Mouse (Mus musculus): Measurements from ENCODE around the gene Slc41a2. TPM values are rescaled to one million over a fixed set of nuclear protein-coding genes. Genes with fewer than 3 reads are reported as not detected.
A peak's percentile ranks its signal among the peaks of the same experiment; 100 is the strongest.
"Not testable (repeated sequence)": the region's sequence is repeated elsewhere in the genome, so short reads cannot be mapped to it uniquely, and the experiment has no call there.

The Slc41a2 gene
- total and polyA plus RNA-seq, 2 experiments from 2014 or later, result 10.3 to 29.8 TPM

DNA sequence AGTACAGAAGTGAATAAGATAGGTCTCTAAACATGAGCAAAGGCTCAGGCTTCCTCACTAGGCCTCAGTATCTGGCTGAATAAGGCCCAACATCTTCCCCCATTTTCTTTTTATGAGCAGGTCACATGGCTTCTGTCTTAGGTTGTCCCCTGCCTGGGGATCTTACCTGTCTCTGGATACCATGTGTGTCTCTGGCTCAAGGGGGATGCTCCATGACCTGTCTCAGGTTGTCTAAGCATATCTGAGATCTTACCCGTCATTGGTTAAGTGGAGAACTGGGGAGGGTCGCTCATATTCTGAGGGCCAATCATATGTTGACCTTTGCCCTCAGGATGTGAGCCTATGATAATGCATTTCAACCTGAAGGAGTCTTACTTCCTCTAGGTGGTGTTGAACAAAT is 42.8 kb upstream of the Slc41a2 start:
- Histone ChIP-seq H3K9ac (replicated peaks; ENCODE audit: low read length) (no peak overlapping the region), H3K36me3 (ENCODE audit: insufficient read depth, low read length) (no peaks in the 10 kb centered on the region), H3K27me3 (ENCODE audit: insufficient read depth, low read length) (no peaks in the 10 kb centered on the region), H3K27ac (no peak overlapping the region), H3K4me3 (ENCODE audit: low read length) (no peak overlapping the region), H3K9me3 (ENCODE audit: low read length) (no peaks in the 10 kb centered on the region), H3K4me1 (ENCODE audit: insufficient read depth, low read length) (no peaks in the 10 kb centered on the region), H3K4me2 (ENCODE audit: low read depth, low read length) (no peak overlapping the region)
- no peak for ATAC-seq
- no peak for DNase-seq (ENCODE audit: low spot score)
- TF ChIP-seq CTCF (IDR thresholded peaks at IDR 0.05; ENCODE audit: low read depth), result no peak
- WGBS, result 98% methylated on average over 2 of the region's 2 CpGs

DNA sequence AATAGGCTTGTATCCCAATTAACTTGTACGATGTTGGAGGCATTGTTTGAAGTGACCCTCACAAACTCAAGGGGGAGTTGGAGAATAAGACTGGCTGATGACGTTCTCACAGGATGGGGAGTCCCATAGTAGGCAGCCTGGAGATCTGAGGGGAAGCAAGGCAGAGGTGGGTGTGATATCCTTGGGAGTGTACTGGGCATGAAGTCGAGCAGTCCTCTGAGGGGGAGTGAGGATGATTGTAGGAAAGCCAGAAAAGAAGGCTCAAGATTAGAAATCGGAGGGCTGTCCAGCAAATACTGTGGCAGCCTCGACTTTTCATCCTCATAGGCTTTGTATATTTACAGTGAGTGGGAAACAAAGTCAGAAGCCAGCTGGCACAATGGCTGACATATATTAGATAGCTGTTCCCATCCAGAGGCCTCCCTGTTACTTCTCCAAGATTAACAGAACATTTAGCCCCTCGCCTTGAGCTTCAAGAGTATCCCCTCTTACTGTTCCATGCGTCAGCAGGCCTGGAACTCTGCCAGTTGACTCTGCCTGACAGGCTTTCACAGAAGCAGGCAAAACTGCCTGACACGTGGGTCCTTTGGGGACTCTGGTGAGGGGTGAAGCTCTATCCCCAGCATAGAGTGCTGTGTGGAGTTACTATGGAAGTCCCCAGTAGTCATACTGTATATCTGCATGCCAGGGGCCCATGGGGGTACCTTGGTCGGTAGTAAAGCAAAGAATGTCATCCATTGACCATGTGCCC is 40.6 kb upstream of the Slc41a2 start:
- Histone ChIP-seq H3K27ac (no peak overlapping the region), H3K36me3 (ENCODE audit: insufficient read depth, low read length) (peaks cover 6% of the 10 kb centered on the region; the same call in 1 of the 2 replicates), H3K4me3 (ENCODE audit: low read length) (no peak overlapping the region), H3K9ac (replicated peaks; ENCODE audit: low read length) (no peak overlapping the region), H3K27me3 (ENCODE audit: insufficient read depth, low read length) (no peaks in the 10 kb centered on the region), H3K4me1 (ENCODE audit: insufficient read depth, low read length) (no peaks in the 10 kb centered on the region), H3K9me3 (ENCODE audit: low read length) (no peaks in the 10 kb centered on the region), H3K4me2 (ENCODE audit: low read depth, low read length) (no peak overlapping the region)
- ATAC-seq (0 out of 2 replicates have a peak, but pooled peaks have one; percentile 24), DNase-seq (ENCODE audit: low spot score) (peak; percentile 62)
- 72% methylated on average over 9 of the region's 9 CpGs for WGBS
- no peak for TF ChIP-seq CTCF (IDR thresholded peaks at IDR 0.05; ENCODE audit: low read depth)

DNA sequence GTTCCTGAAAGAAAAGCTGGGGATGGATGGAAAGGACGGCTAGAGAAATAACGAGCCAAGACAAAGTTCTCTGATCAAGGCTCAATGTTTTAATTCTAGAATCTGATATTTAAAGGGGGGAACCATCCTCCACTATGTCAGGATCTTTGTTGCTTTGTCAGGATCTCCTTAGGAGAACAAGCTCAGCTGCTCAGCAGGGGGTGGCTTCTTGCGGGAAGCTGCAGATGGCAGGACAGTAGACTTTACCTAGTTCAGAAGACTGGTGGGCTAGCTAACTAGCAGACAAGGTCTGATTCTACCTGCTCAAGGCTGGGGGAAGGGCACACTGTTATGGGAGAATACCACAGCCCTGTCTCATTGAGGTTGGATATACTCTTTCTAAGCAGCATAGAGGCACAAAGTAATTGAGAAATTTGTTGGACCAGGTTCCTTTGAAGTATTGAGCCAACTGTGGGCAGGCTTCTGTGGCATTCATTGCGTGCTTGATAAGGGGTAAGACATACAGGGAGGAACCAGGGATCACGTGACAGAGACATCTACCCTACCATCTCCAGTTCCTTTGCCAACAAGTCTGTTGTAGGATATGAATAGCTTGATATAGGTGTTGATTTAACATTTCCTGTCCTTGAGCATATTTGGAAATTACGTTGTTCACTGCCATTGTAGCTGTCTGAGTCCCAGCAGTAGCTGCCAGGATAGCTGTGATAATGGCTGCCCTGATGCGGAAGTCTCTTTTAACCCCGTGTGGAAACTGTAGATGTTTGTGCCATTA is 39.4 kb upstream of the Slc41a2 start:
- DNase-seq (ENCODE audit: low spot score) (no peak), ATAC-seq (no peak)
- no peak for TF ChIP-seq CTCF (IDR thresholded peaks at IDR 0.05; ENCODE audit: low read depth)
- 85% methylated on average over 8 of the region's 8 CpGs for WGBS
- Histone ChIP-seq H3K4me1 (ENCODE audit: insufficient read depth, low read length) (no peaks in the 10 kb centered on the region), H3K9ac (replicated peaks; ENCODE audit: low read length) (no peak overlapping the region), H3K27me3 (ENCODE audit: insufficient read depth, low read length) (no peaks in the 10 kb centered on the region), H3K4me2 (ENCODE audit: low read depth, low read length) (no peak overlapping the region), H3K27ac (no peak overlapping the region), H3K36me3 (ENCODE audit: insufficient read depth, low read length) (peaks cover 8% of the 10 kb centered on the region), H3K9me3 (ENCODE audit: low read length) (no peaks in the 10 kb centered on the region), H3K4me3 (ENCODE audit: low read length) (no peak overlapping the region)

DNA sequence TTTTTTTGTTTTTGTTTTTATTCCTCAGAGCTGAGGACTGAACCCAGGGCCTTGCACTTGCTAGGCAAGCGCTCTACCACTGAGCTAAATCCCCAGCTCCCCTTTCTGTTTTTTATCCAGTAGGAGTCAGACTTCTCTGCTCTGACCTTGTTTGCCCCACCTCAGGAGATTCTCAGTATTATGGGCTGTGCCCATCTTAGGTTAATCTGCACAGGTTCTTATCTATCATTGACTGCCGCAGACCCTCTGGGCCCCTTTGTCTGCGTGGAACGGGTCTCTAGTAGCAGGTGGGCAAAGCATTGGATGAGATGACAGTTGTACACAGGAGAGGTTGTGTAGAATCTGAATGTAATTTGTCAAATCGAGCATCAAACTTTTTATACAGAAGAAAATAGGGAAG is 37.8 kb upstream of the Slc41a2 start:
- H3K9me3 ChIP-seq (ENCODE audit: low read length); H3K4me3 ChIP-seq (ENCODE audit: low read length); ATAC-seq; H3K27ac ChIP-seq; H3K27me3 ChIP-seq (ENCODE audit: insufficient read depth, low read length); H3K4me1 ChIP-seq (ENCODE audit: insufficient read depth, low read length); DNase-seq (ENCODE audit: low spot score); H3K4me2 ChIP-seq (ENCODE audit: low read depth, low read length); H3K9ac ChIP-seq (replicated peaks; ENCODE audit: low read length): not testable (repeated sequence)
- 97% methylated on average over 5 of the region's 5 CpGs for WGBS
- peaks cover 20% of the 10 kb centered on the region for H3K36me3 ChIP-seq (ENCODE audit: insufficient read depth, low read length)

DNA sequence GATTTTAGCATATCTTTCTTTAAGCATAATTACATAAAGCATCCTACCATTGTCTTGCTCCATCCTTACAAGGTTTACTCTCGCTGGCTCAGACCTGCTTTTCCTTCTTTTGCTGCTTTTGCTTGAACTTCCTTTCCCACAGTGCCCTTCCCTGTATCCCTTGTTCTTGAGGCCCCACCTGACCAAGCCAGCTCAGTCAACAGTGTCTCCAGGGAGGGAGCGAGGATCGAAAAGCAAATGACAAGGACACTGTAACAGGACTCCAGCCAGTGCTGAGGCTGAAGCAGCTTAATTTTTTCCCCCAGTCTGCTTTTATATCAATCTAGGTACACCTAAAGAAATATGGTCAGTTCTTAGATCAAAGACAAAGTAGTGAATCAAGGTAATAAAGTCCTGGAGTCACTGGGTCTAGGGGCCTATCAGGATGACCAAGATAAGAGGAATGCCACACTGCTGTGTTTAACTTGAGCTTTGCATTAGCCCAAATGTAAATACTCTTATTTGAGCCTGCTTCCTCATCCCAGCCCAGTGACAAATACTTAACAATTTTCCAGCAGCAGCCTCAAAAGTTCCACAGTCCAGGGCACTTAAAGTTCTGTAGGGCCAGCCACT is 36.5 kb upstream of the Slc41a2 start:
- WGBS, result 94% methylated on average over 3 of the region's 3 CpGs

DNA sequence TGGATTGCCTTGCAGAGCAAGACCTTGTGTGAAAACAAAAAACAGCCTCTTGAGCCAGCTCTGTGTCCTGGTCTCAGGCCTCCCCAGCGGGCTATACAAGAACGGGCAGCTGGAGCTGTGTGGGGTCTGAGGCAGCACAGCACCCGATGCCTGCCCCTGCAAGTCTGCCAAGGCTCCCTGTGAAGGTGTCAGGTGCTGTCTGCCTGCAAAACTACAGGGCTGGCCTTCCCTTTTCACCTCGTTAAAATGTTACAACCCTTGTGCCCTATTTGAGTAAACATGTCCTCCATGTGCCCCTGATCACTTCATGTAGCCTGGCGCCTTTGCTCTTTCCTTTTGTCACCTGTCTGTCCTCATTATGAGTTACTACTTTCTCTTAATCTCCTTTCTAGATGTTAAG is 31.2 kb upstream of the Slc41a2 start:
- no peak for DNase-seq (ENCODE audit: low spot score)
- H3K4me1 ChIP-seq (ENCODE audit: insufficient read depth, low read length), result no peaks in the 10 kb centered on the region
- no peak overlapping the region for H3K9ac ChIP-seq (replicated peaks; ENCODE audit: low read length)
- H3K36me3 ChIP-seq (ENCODE audit: insufficient read depth, low read length), result peaks cover 46% of the 10 kb centered on the region
- no peak overlapping the region for H3K4me3 ChIP-seq (ENCODE audit: low read length)
- H3K9me3 ChIP-seq (ENCODE audit: low read length), result no peaks in the 10 kb centered on the region
- H3K4me2 ChIP-seq (ENCODE audit: low read depth, low read length), result no peak overlapping the region
- WGBS, result 78% methylated on average over 5 of the region's 5 CpGs
- TF ChIP-seq CTCF (IDR thresholded peaks at IDR 0.05; ENCODE audit: low read depth), result no peak
- no peak overlapping the region for H3K27ac ChIP-seq
- no peak for ATAC-seq
- H3K27me3 ChIP-seq (ENCODE audit: insufficient read depth, low read length), result no peaks in the 10 kb centered on the region

More for the DNA sequence above, 36.5 kb upstream of the Slc41a2 start:
- no peaks in the 10 kb centered on the region for H3K9me3 ChIP-seq (ENCODE audit: low read length)
- DNase-seq (ENCODE audit: low spot score) (no peak), ATAC-seq (no peak)
- no peak overlapping the region for H3K27ac ChIP-seq
- H3K4me2 ChIP-seq (ENCODE audit: low read depth, low read length), result no peak overlapping the region
- H3K27me3 ChIP-seq (ENCODE audit: insufficient read depth, low read length), result no peaks in the 10 kb centered on the region
- no peak overlapping the region for H3K9ac ChIP-seq (replicated peaks; ENCODE audit: low read length)
- no peak for TF ChIP-seq CTCF (IDR thresholded peaks at IDR 0.05; ENCODE audit: low read depth)
- peaks cover 20% of the 10 kb centered on the region for H3K36me3 ChIP-seq (ENCODE audit: insufficient read depth, low read length)
- H3K4me1 ChIP-seq (ENCODE audit: insufficient read depth, low read length), result no peaks in the 10 kb centered on the region
- no peak overlapping the region for H3K4me3 ChIP-seq (ENCODE audit: low read length)

All from hindbrain, postnatal 0 days (tissue).